Mouse (Mus musculus) small intestine, adult 2 months (tissue): Measurements from ENCODE around the gene Batf. TPM values are rescaled to one million over a fixed set of nuclear protein-coding genes. Genes with fewer than 3 reads are reported as not detected.

Experiments
- H3K27ac ChIP-seq: fragments of 200-500 bp; 2 replicates; pipeline ENCODE4 v1.5.1; 2012; ENCODE audit warnings: low read depth, low read length, control low read depth, inconsistent platforms; ENCODE audit not compliant: insufficient read depth
- H3K27me3 ChIP-seq: fragments of 200-500 bp; 2 replicates; pipeline ENCODE4 v1.6.1; 2012; ENCODE audit warnings: mild to moderate bottlenecking, moderate library complexity, low read length, inconsistent platforms; ENCODE audit not compliant: control insufficient read depth, insufficient read depth
- H3K36me3 ChIP-seq: fragments of 200-500 bp; 2 replicates; pipeline ENCODE4 v1.6.1; 2012; ENCODE audit warnings: mild to moderate bottlenecking, low read length, control low read depth, inconsistent platforms; ENCODE audit not compliant: control insufficient read depth, insufficient read depth
- H3K4me1 ChIP-seq: fragments of 200-500 bp; 2 replicates; pipeline ENCODE4 v1.6.1; 2012; ENCODE audit warnings: low read length, inconsistent platforms, mixed read lengths; ENCODE audit not compliant: control insufficient read depth, insufficient read depth, insufficient read length
- H3K4me3 ChIP-seq: fragments of 200-500 bp; 2 replicates; pipeline ENCODE4 v1.5.1; 2012; ENCODE audit warnings: low read depth, mild to moderate bottlenecking, control low read depth, inconsistent platforms, low read length, moderate library complexity
- CTCF ChIP-seq: fragments of 200-500 bp; IDR thresholded peaks from 2 replicates; pipeline ENCODE4 v1.5.1; 2012; ENCODE audit warnings: low read depth, mild to moderate bottlenecking, control low read depth, inconsistent platforms, low read length, moderate library complexity, mixed read lengths; ENCODE audit not compliant: insufficient replicate concordance, insufficient read length; ENCODE audit errors: extremely low read depth
- POLR2A ChIP-seq: fragments of 200-500 bp; IDR thresholded peaks from 2 replicates; pipeline ENCODE4 v1.6.1; 2012; ENCODE audit warnings: low read depth, mild to moderate bottlenecking, control low read depth, inconsistent platforms, low read length, moderate library complexity
- WGBS: fragments of 180-500 bp; shearing (Covaris S2); methylation state at CpG from one replicate; pipeline ENCODE4 v1.1.7; 2018; 5-methylcytosine and 5-hydroxymethylcytosine counted together
- polyA plus RNA-seq: library from polyadenylated mRNA; depleted of rRNA; stranded (reverse); fragments of >200 nt; gene quantifications from 2 replicates; pipeline ENCODE4 v1.2.3, GENCODE M21; 2012

Batf gene
- polyA plus RNA-seq, 1 experiment, result 7.1 TPM

DNA sequence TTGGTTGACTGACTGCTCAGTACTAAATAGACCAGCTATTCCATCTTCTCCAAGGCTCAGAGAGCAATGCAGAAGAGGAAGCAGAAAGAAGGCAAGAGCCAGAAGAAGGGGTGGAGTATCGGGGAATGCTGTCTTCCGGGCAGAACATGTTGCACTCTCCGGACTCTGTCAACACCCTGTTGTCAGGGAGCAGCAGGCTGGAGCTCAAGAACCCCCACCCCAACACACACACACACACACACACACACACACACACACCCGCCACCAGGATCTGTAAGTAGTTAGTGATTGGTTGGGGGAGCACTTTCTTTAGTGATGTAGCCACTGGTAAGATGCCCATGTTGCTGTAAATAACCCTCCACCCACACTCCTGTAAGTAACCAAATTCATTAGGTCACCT lies 38.8 kb downstream of the Batf start:
- H3K4me1 ChIP-seq, result no peaks in the 10 kb centered on the region
- H3K4me3 ChIP-seq, result no peak overlapping the region
- H3K36me3 ChIP-seq, result no peaks in the 10 kb centered on the region
- TF ChIP-seq CTCF (no peak), POLR2A (no peak)
- H3K27me3 ChIP-seq, result no peaks in the 10 kb centered on the region
- H3K27ac ChIP-seq, result no peak overlapping the region
- WGBS, result 48% methylated on average over 4 of the region's 4 CpGs

DNA sequence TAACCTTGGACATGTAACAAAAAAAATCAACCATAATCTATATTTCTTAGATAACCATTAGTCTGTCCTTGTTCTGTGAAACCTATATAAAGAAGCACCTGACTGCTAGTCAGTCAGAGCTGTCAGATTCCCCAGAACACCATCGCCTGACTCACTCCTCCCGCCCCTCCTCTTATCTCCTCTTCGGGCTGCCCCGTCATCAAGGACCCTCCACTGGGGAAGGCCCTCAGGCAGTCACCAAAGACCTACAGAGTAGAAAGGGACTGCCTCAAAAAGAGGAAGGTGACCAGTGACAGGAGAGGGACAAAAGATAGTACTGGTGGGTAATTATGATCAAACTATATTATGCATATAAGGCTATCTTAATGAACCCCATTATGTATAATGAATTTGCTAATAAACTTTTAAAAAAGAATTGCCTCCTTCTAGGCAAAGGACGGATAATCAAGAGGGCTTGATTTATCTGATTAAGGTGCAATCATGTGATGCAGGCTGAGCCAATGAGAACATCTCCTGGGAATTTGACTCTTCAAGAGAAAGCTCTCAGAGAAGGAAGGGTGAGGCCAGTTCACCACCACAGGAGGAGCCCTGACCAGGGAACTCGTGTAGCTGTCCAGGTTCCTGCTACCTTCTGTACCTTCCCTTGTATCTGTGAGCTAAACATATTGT lies 40.4 kb downstream of the Batf start:
- Histone ChIP-seq H3K4me3 (no peak overlapping the region), H3K27me3 (no peaks in the 10 kb centered on the region), H3K4me1 (no peaks in the 10 kb centered on the region), H3K27ac (no peak overlapping the region), H3K36me3 (no peaks in the 10 kb centered on the region)
- 35% methylated on average over 6 of the region's 6 CpGs for WGBS
- TF ChIP-seq CTCF, result no peak
- no peak for TF ChIP-seq POLR2A

DNA sequence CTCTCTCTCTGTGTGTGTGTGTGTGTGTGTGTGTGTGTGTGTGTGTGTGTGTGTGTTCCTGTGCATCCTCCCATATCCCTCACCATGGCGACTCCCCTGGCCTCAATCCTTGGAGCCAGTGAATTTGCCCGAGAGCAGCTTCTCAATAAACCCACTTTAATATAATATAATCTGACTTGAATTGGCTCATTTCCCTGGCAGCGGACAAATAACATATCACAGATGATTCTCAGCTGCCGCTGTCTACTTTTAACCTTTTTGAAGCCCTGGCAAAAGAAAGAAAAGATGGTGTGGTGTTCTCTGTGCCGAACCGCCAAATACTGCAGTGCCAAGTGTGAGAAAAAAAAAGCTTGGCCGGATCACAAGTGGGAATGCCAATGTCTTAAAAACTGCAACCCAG lies 41.7 kb downstream of the Batf start:
- Histone ChIP-seq H3K4me1 (no peaks in the 10 kb centered on the region), H3K36me3 (no peaks in the 10 kb centered on the region), H3K4me3 (no peak overlapping the region), H3K27ac (no peak overlapping the region), H3K27me3 (no peaks in the 10 kb centered on the region)
- 73% methylated on average over 7 of the region's 7 CpGs for WGBS
- no peak for TF ChIP-seq CTCF
- no peak for TF ChIP-seq POLR2A

DNA sequence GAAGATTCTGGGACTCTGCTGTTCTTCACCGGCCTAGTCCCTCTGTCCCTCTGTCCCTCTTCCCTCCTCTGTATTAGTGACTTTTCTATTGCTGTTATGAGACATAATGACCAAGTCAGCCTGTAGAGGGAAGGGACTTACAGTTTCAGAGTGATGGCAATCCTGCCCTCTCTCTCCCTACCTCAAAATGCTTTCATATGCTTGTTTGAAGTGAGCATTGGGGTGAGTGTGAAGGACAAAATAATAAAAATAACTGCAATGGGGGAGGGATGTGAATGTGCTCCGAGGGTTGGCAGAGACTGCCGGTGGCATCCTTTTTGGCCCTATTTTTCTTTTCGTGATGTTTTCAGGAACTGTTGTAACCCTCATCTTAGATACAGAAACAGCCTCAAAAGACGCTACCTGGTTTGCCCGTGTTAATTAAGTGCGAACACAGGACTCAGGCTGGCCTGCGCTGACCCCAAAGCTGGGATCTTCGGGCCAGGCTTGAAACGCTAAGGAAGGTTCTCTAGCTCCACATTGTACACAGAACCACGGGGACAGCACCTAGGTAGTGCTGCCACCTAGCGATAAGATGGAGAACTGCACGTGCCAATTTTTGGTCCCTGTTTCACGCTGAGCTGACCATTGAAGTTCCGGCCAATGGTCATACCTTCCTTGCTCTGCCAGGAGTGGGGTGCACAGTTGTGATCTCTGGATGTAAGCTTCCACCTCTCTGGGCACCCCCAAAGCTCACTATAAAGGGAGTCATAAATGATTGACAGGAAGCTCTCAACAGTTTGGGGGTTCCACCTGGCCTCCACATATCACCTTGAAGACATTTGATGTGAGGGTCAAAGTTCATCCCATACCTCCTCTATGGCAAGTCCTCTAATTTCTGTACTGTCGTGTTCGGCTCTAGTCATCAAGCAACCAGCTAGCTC lies 42.8 kb downstream of the Batf start:
- TF ChIP-seq CTCF (peak; percentile 90; the same call in 1 of the 2 replicates), POLR2A (no peak)
- no peaks in the 10 kb centered on the region for H3K4me1 ChIP-seq
- WGBS, result 31% methylated on average over 17 of the region's 17 CpGs

DNA sequence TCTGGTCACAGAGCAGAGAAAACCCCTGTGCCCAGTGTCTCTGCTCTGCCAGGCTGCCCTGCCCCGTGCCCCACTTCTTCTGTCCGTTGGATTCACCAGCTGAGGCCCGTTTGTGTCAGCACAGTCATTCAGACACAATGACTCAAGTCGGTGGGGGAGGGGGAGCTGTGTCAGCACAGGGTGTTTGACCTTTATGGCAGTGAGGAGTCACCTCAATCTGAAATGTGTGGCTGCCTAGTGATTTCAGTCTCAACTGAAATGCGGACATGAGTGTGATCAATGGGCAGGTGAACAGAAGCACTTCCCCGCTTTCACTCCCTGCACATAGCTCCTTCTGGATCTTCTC lies 43.4 kb downstream of the Batf start:
- no peaks in the 10 kb centered on the region for H3K4me1 ChIP-seq
- no peak overlapping the region for H3K27ac ChIP-seq
- 51% methylated on average over 6 of the region's 6 CpGs for WGBS
- H3K36me3 ChIP-seq, result no peaks in the 10 kb centered on the region
- no peaks in the 10 kb centered on the region for H3K27me3 ChIP-seq
- no peak overlapping the region for H3K4me3 ChIP-seq
- TF ChIP-seq POLR2A, result no peak
- no peak for TF ChIP-seq CTCF

More for the DNA sequence above, 42.8 kb downstream of the Batf start:
- Histone ChIP-seq H3K4me3 (no peak overlapping the region), H3K36me3 (no peaks in the 10 kb centered on the region), H3K27ac (no peak overlapping the region), H3K27me3 (no peaks in the 10 kb centered on the region)

DNA sequence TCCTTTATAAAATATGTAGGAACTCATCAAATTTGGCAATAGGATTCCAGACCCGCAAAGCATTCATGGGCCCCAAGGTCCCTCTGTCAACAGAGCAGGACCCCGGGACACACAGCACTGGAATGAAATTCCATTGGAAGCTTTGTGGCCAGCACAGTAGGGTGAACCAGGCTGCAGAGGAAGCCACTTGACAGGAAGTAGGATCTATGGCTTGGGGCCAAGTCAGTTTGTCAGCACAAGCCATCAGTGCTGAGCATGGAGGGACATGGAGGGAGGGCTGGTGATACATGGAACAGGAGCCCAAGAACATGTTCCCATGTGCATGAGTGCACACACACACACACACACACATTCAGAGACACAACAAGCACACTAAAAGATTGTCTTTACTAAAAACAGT lies 49.7 kb downstream of the Batf start:
- Histone ChIP-seq H3K4me3 (no peak overlapping the region), H3K27me3 (peaks cover 2% of the 10 kb centered on the region; the same call in 1 of the 2 replicates), H3K36me3 (no peaks in the 10 kb centered on the region), H3K4me1 (no peaks in the 10 kb centered on the region), H3K27ac (no peak overlapping the region)
- no peak for TF ChIP-seq POLR2A
- TF ChIP-seq CTCF, result no peak
- WGBS, result 69% methylated on average over 2 of the region's 2 CpGs

DNA sequence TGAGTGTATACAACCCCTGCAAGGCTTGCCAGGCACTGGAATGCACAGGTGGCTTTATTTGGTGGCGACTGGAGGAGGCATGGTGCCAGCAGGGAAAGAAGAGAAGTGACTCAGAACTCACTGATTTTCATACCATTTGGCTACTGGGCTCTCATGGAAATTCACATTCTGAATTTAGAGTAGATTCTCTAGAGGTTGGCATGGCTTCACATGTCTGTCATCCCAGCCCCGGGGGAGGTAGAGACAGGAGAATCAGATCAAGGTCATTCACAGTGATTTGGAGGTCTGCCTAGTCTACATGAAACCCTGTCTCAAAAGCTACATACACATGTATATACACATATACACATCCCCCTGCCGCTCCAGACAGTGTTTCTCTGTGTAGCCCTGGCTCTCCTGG lies 50.5 kb downstream of the Batf start:
- 67% methylated on average over 3 of the region's 3 CpGs for WGBS
- Histone ChIP-seq H3K4me1 (no peaks in the 10 kb centered on the region), H3K27me3 (peaks cover 2% of the 10 kb centered on the region; the same call in 1 of the 2 replicates), H3K36me3 (no peaks in the 10 kb centered on the region), H3K27ac (no peak overlapping the region), H3K4me3 (no peak overlapping the region)
- no peak for TF ChIP-seq CTCF
- no peak for TF ChIP-seq POLR2A
